Mouse (Mus musculus) right cerebral cortex, adult 18-20 months (tissue): ENCODE results near the gene Gm29094.
"Not testable (repeated sequence)": the region's sequence is repeated elsewhere in the genome, so short reads cannot be mapped to it uniquely, and the experiment has no call there.

Source experiments
- DNase-seq: peaks from one replicate; pipeline ENCODE4 v3.0.0; 2022; ENCODE audit warnings: mixed read lengths

Gene Gm29094

GRCm38 (mm10) chr9:89198969-89199416 lies at the start of gene Gm29094, which contains the start of gene Bcl2a1b:
TSS of gene Gm29094 (plus strand) at chr9:89199379.
TSS of gene Bcl2a1b (plus strand) at chr9:89199209.
- not testable (repeated sequence) for DNase-seq

GRCm38 (mm10) chr9:89172539-89172938 lies 26.6 kb upstream of the Gm29094 start:
- DNase-seq, result not testable (repeated sequence)

- peak; percentile 67 for DNase-seq
Observed at GRCm38 (mm10) chr9:89178833-89179232, 20.3 kb upstream of the Gm29094 start.

GRCm38 (mm10) chr9:89179469-89179868 lies 19.7 kb upstream of the Gm29094 start:
- not testable (repeated sequence) for DNase-seq

- DNase-seq, result not testable (repeated sequence)
Observed at GRCm38 (mm10) chr9:89187006-89187405, 12.2 kb upstream of the Gm29094 start.

GRCm38 (mm10) chr9:89195483-89195882 lies 3.7 kb upstream of the Gm29094 start:
- DNase-seq, result not testable (repeated sequence)

- DNase-seq, result not testable (repeated sequence)
Observed at GRCm38 (mm10) chr9:89197509-89197908, 1.7 kb upstream of the Gm29094 start.

GRCm38 (mm10) chr9:89198349-89198748 lies 830 bp upstream of the Gm29094 start:
- DNase-seq, result not testable (repeated sequence)

- DNase-seq, result not testable (repeated sequence)
Observed at GRCm38 (mm10) chr9:89202256-89202655, 3.1 kb downstream of the Gm29094 start.

- DNase-seq, result not testable (repeated sequence)
Observed at GRCm38 (mm10) chr9:89208939-89209338, 9.8 kb downstream of the Gm29094 start.

GRCm38 (mm10) chr9:89210353-89211064 lies 11.3 kb downstream of the Gm29094 start, which contains the start of gene Mthfs:
TSS of gene Mthfs (plus strand) at chr9:89210676.
- DNase-seq, result not testable (repeated sequence)

- peak; percentile 96 for DNase-seq
Observed at GRCm38 (mm10) chr9:89211065-89211858, 12.1 kb downstream of the Gm29094 start.

GRCm38 (mm10) chr9:89212428-89212827 lies 13.2 kb downstream of the Gm29094 start:
- not testable (repeated sequence) for DNase-seq

- DNase-seq, result not testable (repeated sequence)
Observed at GRCm38 (mm10) chr9:89218174-89218573, 19.0 kb downstream of the Gm29094 start.

- DNase-seq, result not testable (repeated sequence)
Observed at GRCm38 (mm10) chr9:89219668-89220067, 20.5 kb downstream of the Gm29094 start.

GRCm38 (mm10) chr9:89220704-89221287 lies 21.6 kb downstream of the Gm29094 start:
- DNase-seq, result not testable (repeated sequence)

- DNase-seq, result peak; percentile 45
Observed at GRCm38 (mm10) chr9:89226071-89226470, 26.9 kb downstream of the Gm29094 start.

- DNase-seq, result no peak
Observed at GRCm38 (mm10) chr9:89228122-89228521, 28.9 kb downstream of the Gm29094 start.

GRCm38 (mm10) chr9:89230897-89231497 lies 31.8 kb downstream of the Gm29094 start:
- DNase-seq, result peak; percentile 56

GRCm38 (mm10) chr9:89237131-89237530 lies 38.0 kb downstream of the Gm29094 start:
- not testable (repeated sequence) for DNase-seq

GRCm38 (mm10) chr9:89238976-89239505 lies 39.9 kb downstream of the Gm29094 start:
- not testable (repeated sequence) for DNase-seq

- DNase-seq, result not testable (repeated sequence)
Observed at GRCm38 (mm10) chr9:89240516-89241019, 41.4 kb downstream of the Gm29094 start.
